Mouse (Mus musculus) megakaryocyte-erythroid progenitor cell, adult 5 weeks (primary cell): ENCODE results near the gene Tmem273. TPM values are rescaled to one million over a fixed set of nuclear protein-coding genes. Genes with fewer than 3 reads are reported as not detected.

Experiments
- polyA plus RNA-seq: library from polyadenylated mRNA; stranded (reverse); fragments of >175 nt; gene quantifications from 2 replicates; pipeline ENCODE4 v1.2.3, GENCODE M21; 2012

The Tmem273 gene
- polyA plus RNA-seq: 1.1 and 1.6 TPM in 2 replicates

GRCm38 (mm10) chr14:32785556-32786130 lies at the start of gene Tmem273:
Gene Tmem273, plus strand, starts transcription at chr14:32785963.

GRCm38 (mm10) chr14:32833847-32834246 lies 48.1 kb downstream of the Tmem273 start, which contains the start of gene Fam170b:
Gene Fam170b, plus strand, starts transcription at chr14:32833962.

GRCm38 (mm10) chr14:32856681-32857328 lies 71.0 kb downstream of the Tmem273 start, which contains the start of gene Vstm4:
Gene Vstm4, plus strand, starts transcription at chr14:32856756.

Other genes with a start within 250 kb of the Tmem273 start
- not detected in 2 replicates for gene Prrxl1, start 186.6 kb upstream of the Tmem273 start, polyA plus RNA-seq
- gene 3425401B19Rik, start 100.7 kb upstream of the Tmem273 start, polyA plus RNA-seq: not detected in 2 replicates
- not detected in 2 replicates for gene Fam170b, start 48.0 kb downstream of the Tmem273 start, polyA plus RNA-seq
- 0.06 TPM in 1 of 2 replicates, not detected in the other for gene Vstm4, start 70.8 kb downstream of the Tmem273 start, polyA plus RNA-seq
- 0.04 TPM in 1 of 2 replicates, not detected in the other for gene Lrrc18, start 205.4 kb downstream of the Tmem273 start, polyA plus RNA-seq